Mouse (Mus musculus): ENCODE results near the gene Frmpd1.

GRCm38 (mm10) chr4:45137636-45138035 lies 47.0 kb upstream of the Frmpd1 start:
- TF ChIP-seq CTCF (IDR thresholded peaks at IDR 0.05; ENCODE audit: low read depth, low read length), result no peak
- TF ChIP-seq EP300 (IDR thresholded peaks at IDR 0.05; ENCODE audit: insufficient read depth, low read depth, low read length), result no peak

Data from ES-Bruce4 (cell line).